Mouse (Mus musculus) retina, postnatal 1 day (tissue): ENCODE results near the gene Vsnl1.
A peak's percentile ranks its signal among the peaks of the same experiment; 100 is the strongest.

ENCODE experiments used
- DNase-seq: peaks from one replicate; pipeline ENCODE4 v3.0.0-alpha.2; 2012

Gene Vsnl1

GRCm38 (mm10) chr12:11379396-11379795 is 57.0 kb downstream of the Vsnl1 start:
- no peak for DNase-seq

- DNase-seq, result peak; percentile 37
Observed at GRCm38 (mm10) chr12:11370056-11370455, 66.4 kb downstream of the Vsnl1 start.

DNA sequence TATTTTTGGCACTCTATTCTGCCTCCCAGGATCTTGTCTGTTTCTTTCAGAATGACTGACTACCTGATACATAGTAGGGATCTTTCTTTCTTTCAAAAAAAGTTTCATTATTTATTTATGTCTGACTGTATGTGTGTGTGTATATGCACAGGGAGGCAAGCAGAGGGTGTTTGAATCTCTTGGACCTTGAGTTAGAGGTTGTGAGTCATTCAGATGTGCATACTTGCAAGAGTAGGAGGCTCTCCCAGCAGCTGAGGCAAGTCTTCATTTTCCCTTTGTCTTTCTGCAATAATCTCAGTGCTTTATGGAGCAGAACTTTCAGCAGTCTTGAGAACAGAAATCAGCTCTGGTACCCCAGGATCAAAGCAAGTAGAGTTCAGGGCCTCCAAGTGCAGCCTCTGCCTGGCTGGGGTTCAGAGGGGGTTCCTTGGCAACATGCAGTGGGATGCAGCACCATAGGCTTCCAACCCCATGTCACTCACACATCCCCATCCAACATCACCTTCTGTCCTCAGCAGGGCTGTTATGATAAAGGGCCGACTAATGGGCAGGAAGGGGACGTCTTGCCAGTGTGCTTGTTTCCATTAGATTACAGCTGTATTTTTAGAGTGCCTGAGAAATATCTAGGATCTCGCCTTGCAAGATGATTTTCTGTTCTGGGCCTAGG is 69.2 kb downstream of the Vsnl1 start:
- no peak for DNase-seq

GRCm38 (mm10) chr12:11364870-11365269 is 71.5 kb downstream of the Vsnl1 start:
- no peak for DNase-seq

GRCm38 (mm10) chr12:11362435-11362834 is 74.0 kb downstream of the Vsnl1 start:
- DNase-seq, result no peak

GRCm38 (mm10) chr12:11350895-11351294 is 85.5 kb downstream of the Vsnl1 start:
- peak; percentile 84 for DNase-seq

- DNase-seq, result no peak
Observed at GRCm38 (mm10) chr12:11349870-11350269, 86.5 kb downstream of the Vsnl1 start.

DNA sequence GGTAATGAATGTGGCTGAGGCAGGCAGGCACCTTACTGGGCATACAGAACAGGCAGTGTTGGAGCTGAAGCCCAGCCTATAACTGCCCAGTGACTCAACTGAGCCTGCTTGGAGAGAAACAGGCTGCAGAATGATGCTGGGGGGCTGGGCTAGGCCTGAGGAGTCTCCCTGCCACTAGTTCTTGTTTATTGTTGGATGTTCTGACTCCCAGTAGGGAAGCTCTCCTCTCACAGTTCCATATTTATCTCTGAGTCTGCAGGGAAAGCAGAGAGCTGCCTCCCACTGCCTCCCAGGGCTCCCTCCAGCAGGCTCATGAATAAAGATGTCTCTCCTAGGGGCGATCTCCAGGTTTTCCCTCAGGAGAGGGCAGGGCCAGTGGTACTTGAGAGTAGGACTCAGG is 88.0 kb downstream of the Vsnl1 start:
- DNase-seq, result no peak

- DNase-seq, result no peak
Observed at GRCm38 (mm10) chr12:11345963-11346362, 90.5 kb downstream of the Vsnl1 start.

DNA sequence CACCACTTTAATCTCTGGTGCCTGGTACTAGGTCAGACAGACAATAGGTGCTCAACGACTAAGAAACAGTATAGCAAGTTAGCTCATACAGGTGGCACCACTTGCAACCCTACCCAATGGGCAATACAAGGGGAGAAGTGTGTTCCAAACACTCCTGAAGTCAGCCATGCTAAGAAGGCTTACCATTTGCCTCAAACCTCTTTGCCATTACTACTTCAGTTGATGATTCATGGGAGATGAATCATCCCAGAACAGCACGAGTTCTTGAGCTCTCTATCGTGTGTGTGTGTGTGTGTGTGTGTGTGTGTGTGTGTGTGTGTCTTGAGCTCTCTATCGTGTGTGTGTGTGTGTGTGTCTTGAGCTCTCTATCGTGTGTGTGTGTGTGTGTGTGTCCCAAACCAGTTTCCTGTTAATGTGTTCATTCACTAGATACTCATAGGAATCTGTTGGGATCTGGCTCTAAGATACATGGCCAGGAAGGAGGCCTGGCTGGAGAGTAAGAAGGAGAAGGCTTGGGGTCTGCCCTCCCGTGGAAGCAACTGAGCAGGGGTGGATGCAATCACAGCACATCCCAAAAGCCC is 94.3 kb downstream of the Vsnl1 start:
- DNase-seq, result no peak

DNA sequence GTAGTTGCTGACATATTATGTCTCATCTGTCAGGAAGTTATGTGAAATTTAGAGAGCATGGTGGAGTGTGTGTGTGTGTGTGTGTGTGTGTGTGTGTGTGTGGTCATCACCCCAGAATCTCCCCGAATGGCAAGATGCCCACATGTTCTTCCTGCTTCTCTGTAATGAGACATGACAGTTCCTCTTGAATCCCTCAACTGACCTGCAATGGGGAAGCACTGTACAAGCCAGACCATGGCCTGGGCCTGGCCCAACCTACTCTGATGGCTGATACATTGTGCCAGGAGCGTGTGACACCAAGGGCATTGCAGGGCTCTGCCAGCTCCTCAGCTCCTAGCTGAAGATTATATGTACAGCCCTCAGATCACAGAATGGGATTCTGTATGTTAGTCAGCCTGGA is 98.2 kb downstream of the Vsnl1 start:
- DNase-seq, result peak; percentile 15

DNA sequence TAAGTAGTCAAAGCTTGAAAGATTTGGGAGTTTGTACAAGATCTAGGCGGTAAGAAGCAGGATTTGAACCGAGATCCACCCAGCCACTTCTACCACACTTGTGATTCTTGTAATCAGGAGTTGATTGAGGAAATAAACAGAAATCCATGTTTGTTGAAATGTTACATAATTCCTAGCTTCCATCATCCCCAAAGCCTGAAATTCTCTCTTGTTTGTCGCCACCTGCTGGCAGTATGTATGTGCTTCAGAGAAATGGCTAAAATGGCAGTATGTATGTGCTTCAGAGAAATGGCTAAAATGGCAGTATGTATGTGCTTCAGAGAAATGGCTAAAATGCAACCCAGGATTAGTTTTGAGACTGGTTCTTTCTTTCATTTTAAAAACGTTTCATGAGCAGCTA is 99.6 kb downstream of the Vsnl1 start:
- DNase-seq, result peak; percentile 73

GRCm38 (mm10) chr12:11326483-11326882 is 109.9 kb downstream of the Vsnl1 start:
- no peak for DNase-seq

DNA sequence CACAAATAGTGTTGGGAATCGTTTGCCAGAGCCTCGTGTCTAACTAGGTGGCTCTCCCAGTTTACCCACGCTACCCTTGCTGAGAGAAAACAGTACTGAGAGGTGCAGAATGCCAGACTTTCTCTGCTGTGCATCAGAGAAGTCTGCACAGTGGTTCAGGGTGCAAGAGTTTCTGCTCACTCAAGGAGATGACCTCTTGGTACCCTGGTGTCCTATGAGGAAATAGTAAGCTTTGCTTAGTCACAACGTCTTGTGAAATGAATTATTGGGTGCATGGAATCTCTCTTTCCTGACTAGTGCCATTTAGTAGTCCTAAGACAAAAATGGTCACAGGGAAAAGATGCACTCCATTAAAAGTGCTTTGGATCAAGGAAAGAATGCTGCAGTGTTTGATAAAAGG is 111.9 kb downstream of the Vsnl1 start:
- DNase-seq, result no peak

- DNase-seq, result no peak
Observed at GRCm38 (mm10) chr12:11317671-11318070, 118.7 kb downstream of the Vsnl1 start.

GRCm38 (mm10) chr12:11313840-11314239 is 122.6 kb downstream of the Vsnl1 start:
- no peak for DNase-seq

DNA sequence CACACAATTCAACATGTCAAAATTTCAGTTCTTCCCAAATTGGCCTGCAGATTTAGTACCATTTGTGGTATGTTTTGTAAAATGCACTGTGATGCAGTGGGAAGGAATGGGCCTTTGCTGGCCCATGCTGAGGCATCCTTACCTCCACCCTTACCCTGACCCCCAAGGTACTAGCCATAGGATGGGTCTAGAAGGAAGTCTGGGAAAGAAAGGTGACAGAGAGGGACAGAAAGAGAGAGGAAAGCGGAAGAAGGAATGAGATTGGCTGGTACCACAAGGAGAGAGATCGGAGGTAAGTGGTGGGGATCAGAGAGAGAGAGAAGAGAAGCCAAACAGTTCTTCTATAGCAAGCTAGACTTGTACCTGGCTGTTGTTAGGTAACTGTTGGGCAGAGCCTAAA is 125.3 kb downstream of the Vsnl1 start:
- DNase-seq, result no peak

GRCm38 (mm10) chr12:11306753-11307645 is 129.4 kb downstream of the Vsnl1 start:
- no peak for DNase-seq

- DNase-seq, result no peak
Observed at GRCm38 (mm10) chr12:11300858-11301257, 135.6 kb downstream of the Vsnl1 start.

DNA sequence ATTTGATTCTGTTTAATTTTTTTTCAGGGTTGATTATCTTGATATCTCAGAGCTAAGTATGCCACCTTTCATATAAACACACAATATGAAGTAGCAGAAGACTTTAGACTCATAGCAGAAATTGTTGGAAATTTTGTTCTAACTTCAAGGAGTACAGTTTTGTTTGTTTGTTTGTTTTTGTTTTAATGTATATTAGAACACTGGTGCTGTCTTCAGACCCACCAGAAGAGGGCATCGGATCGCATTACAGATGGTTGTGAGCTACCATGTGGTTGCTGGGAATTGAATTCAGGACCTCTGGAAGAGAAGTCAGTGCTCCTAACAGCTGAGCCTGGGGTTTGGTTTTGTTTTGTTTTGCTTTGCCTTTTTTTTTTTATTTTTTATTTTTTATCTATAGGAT is 150.0 kb downstream of the Vsnl1 start:
- no peak for DNase-seq

GRCm38 (mm10) chr12:11281584-11281983 is 154.8 kb downstream of the Vsnl1 start:
- no peak for DNase-seq

DNA sequence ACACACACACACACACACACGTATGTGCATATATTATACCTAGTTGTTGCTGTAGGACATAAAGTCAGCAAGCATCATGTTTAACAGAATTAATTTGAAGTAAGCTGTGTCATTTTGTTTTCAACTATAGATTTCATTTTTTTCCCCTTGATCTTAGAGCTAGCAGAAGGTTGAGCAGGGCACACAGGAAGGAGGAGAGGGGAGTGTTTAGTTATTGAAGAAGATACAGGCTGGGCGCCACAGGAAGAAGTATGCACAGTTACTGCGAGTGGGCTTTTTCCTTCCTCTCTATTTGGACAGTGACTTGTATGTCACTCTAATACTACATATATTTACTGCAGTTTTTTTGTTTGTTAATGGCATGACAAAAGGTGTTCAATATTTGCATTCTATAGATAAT is 156.5 kb downstream of the Vsnl1 start:
- no peak for DNase-seq

- DNase-seq, result no peak
Observed at GRCm38 (mm10) chr12:11277207-11277606, 159.2 kb downstream of the Vsnl1 start.

- DNase-seq, result no peak
Observed at GRCm38 (mm10) chr12:11276632-11277031, 159.8 kb downstream of the Vsnl1 start.
